Comparison of ENCODE assay signal across 27 mouse cellular contexts in genomic region chr14:101269048-101269789, GRCm38 (mm10).
DNase-seq lines count a peak whose midpoint lies in the region; ATAC-seq lines count a peak whose summit lies in the region.
"Had no signal": no experiment of that assay in that cellular context is flagged by ENCODE, and none has a peak within 500 bp of the region (broad histone marks: within the 10 kb centered on the region; RNA-seq: fewer than 3 reads in every experiment).

No protein-coding gene starts in this region.

- no peak overlapping the region for H3K4me3 ChIP-seq in midbrain, embryonic 12.5 days
- H3K4me3 ChIP-seq in midbrain, embryonic 10.5 days = no peak overlapping the region
- H3K4me3 ChIP-seq in forebrain, embryonic 12.5 days (replicated peaks) = no peak overlapping the region
- H3K4me3 ChIP-seq in midbrain, embryonic 13.5 days (replicated peaks) = no peak overlapping the region
- H3K4me3 ChIP-seq: embryonic facial prominence, embryonic 13.5 days; erythroblast, embryonic 14.5 days; gastrocnemius, adult 2 months; heart, adult 2 months; heart, embryonic 12.5 days; hindbrain, embryonic 15.5 days; kidney, embryonic 15.5 days; limb, embryonic 12.5 days; liver, embryonic 15.5 days had no signal

- DNase-seq in midbrain, embryonic 10.5 days (ENCODE audit: low spot score) = no peak
- DNase-seq in yolk sac, embryonic 10.5 days (ENCODE audit: low spot score) = no peak
- DNase-seq in spleen, postnatal 10 days (ENCODE audit: low spot score in 2 of 2) = no peak
- DNase-seq: adrenal gland, postnatal 25 days; B cell, adult 2 months; cerebellum, adult 18-20 months; cerebellum, postnatal 10 days; gastrocnemius, adult 2 months; gastrocnemius, postnatal 36 days; heart, adult 2 months; heart, postnatal 4 days; kidney, adult 18-20 months; kidney, postnatal 25 days; lung, embryonic 14.5 days; lung, postnatal 36 days; thymus, postnatal 14 days had no signal

- H3K4me1 ChIP-seq in midbrain, embryonic 12.5 days = peaks cover 6% of the 10 kb centered on the region; the same call in 1 of the 2 replicates
- H3K4me1 ChIP-seq in midbrain, embryonic 10.5 days = peaks cover 7% of the 10 kb centered on the region; the same call in 1 of the 2 replicates
- no peaks in the 10 kb centered on the region; the same call in 1 of the 2 replicates for H3K4me1 ChIP-seq in forebrain, embryonic 12.5 days
- peaks cover 4% of the 10 kb centered on the region; the same call in 1 of the 2 replicates for H3K4me1 ChIP-seq in midbrain, embryonic 13.5 days (replicated peaks)
- H3K4me1 ChIP-seq: embryonic facial prominence, embryonic 13.5 days; hindbrain, embryonic 15.5 days; kidney, embryonic 15.5 days; liver, embryonic 15.5 days had no signal

- no peaks in the 10 kb centered on the region for H3K9me3 ChIP-seq in midbrain, embryonic 12.5 days
- no peaks in the 10 kb centered on the region for H3K9me3 ChIP-seq in midbrain, embryonic 10.5 days (replicated peaks)
- H3K9me3 ChIP-seq in forebrain, embryonic 12.5 days = no peaks in the 10 kb centered on the region
- no peaks in the 10 kb centered on the region for H3K9me3 ChIP-seq in midbrain, embryonic 13.5 days
- H3K9me3 ChIP-seq: embryonic facial prominence, embryonic 13.5 days; heart, embryonic 12.5 days; hindbrain, embryonic 15.5 days; kidney, embryonic 15.5 days; limb, embryonic 12.5 days; liver, embryonic 15.5 days had no signal

- no peaks in the 10 kb centered on the region for H3K27me3 ChIP-seq in midbrain, embryonic 12.5 days
- no peaks in the 10 kb centered on the region for H3K27me3 ChIP-seq in midbrain, embryonic 10.5 days (ENCODE audit: low read depth, poor library complexity, severe bottlenecking)
- no peaks in the 10 kb centered on the region for H3K27me3 ChIP-seq in forebrain, embryonic 12.5 days
- no peaks in the 10 kb centered on the region for H3K27me3 ChIP-seq in midbrain, embryonic 13.5 days
- H3K27me3 ChIP-seq: embryonic facial prominence, embryonic 13.5 days; heart, embryonic 12.5 days; hindbrain, embryonic 15.5 days; kidney, embryonic 15.5 days; limb, embryonic 12.5 days; liver, embryonic 15.5 days had no signal

- no peak overlapping the region for H3K4me2 ChIP-seq in midbrain, embryonic 12.5 days (replicated peaks)
- H3K4me2 ChIP-seq in forebrain, embryonic 12.5 days = no peak overlapping the region
- H3K4me2 ChIP-seq in midbrain, embryonic 13.5 days (replicated peaks) = no peak overlapping the region
- H3K4me2 ChIP-seq: embryonic facial prominence, embryonic 13.5 days; heart, embryonic 12.5 days; hindbrain, embryonic 15.5 days; kidney, embryonic 15.5 days; limb, embryonic 12.5 days; liver, embryonic 15.5 days; lung, embryonic 14.5 days had no signal

- no peaks in the 10 kb centered on the region for H3K36me3 ChIP-seq in midbrain, embryonic 12.5 days
- H3K36me3 ChIP-seq in midbrain, embryonic 10.5 days = no peaks in the 10 kb centered on the region
- H3K36me3 ChIP-seq in forebrain, embryonic 12.5 days (replicated peaks) = no peaks in the 10 kb centered on the region
- H3K36me3 ChIP-seq in midbrain, embryonic 13.5 days = no peaks in the 10 kb centered on the region
- H3K36me3 ChIP-seq: embryonic facial prominence, embryonic 13.5 days; heart, embryonic 12.5 days; hindbrain, embryonic 15.5 days; kidney, embryonic 15.5 days; limb, embryonic 12.5 days; liver, embryonic 15.5 days had no signal

- ATAC-seq in midbrain, embryonic 12.5 days (ENCODE audit: low FRiP score, low read depth) = peak; percentile 66; the same call in 1 of the 2 replicates
- peak; percentile 81; the same call in 1 of the 2 replicates for ATAC-seq in forebrain, embryonic 12.5 days (ENCODE audit: low FRiP score)
- ATAC-seq in midbrain, embryonic 13.5 days = peak; percentile 82
- ATAC-seq in erythroblast, adult 5-6 weeks (replicated peaks; ENCODE audit: low FRiP score, poor library complexity, severe bottlenecking) = no peak

- no peak overlapping the region for H3K27ac ChIP-seq in midbrain, embryonic 12.5 days (replicated peaks)
- no peak overlapping the region for H3K27ac ChIP-seq in midbrain, embryonic 10.5 days (replicated peaks)
- peak overlapping the region; percentile 70 for H3K27ac ChIP-seq in forebrain, embryonic 12.5 days
- H3K27ac ChIP-seq in midbrain, embryonic 13.5 days = no peak overlapping the region
- H3K27ac ChIP-seq: embryonic facial prominence, embryonic 13.5 days; gastrocnemius, adult 2 months; heart, adult 2 months; hindbrain, embryonic 15.5 days; kidney, embryonic 15.5 days; limb, embryonic 12.5 days; liver, embryonic 15.5 days had no signal

- WGBS in midbrain, embryonic 12.5 days = 67% methylated on average over 4 of the region's 4 CpGs
- WGBS in midbrain, embryonic 10.5 days = 72% methylated on average over 4 of the region's 4 CpGs
- 55% methylated on average over 4 of the region's 4 CpGs for WGBS in forebrain, embryonic 12.5 days
- WGBS in midbrain, embryonic 13.5 days = 66% methylated on average over 4 of the region's 4 CpGs

- no peak overlapping the region for H3K9ac ChIP-seq in midbrain, embryonic 12.5 days (replicated peaks)
- no peak overlapping the region for H3K9ac ChIP-seq in forebrain, embryonic 12.5 days
- no peak overlapping the region for H3K9ac ChIP-seq in midbrain, embryonic 13.5 days (replicated peaks)
- H3K9ac ChIP-seq: embryonic facial prominence, embryonic 13.5 days; heart, embryonic 12.5 days; hindbrain, embryonic 15.5 days; kidney, embryonic 15.5 days; limb, embryonic 12.5 days; liver, embryonic 15.5 days; lung, embryonic 14.5 days had no signal
